Mouse (Mus musculus): ENCODE data around the gene Rarg. TPM values are rescaled to one million over a fixed set of nuclear protein-coding genes. Genes with fewer than 3 reads are reported as not detected.
A peak's percentile ranks its signal among the peaks of the same experiment; 100 is the strongest.
"Not testable (repeated sequence)": the region's sequence is repeated elsewhere in the genome, so short reads cannot be mapped to it uniquely, and the experiment has no call there.

Rarg gene
- polyA plus RNA-seq, 1 experiment, result 91.2 TPM

DNA sequence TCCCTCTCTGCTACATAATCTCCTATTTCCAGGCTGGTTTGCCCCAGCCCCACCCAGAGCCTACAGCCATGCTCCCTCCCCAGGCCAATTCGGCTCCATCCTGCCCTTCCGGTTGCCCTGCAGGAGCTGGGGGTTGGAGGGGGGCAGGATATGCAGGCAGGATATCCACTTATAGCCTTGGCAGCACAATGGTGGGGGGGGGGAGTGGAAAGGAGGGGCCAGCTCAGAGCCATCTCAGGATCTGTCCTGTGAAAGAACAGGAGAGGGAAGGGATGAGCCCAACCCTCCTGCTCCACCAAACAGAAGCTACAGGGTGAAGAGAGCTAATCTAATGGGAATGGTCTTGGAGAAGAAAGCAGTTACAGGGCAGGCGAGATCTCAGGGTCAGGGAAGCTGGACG, 16.7 kb downstream of the Rarg start:
- Histone ChIP-seq H3K27ac (ENCODE audit: insufficient read depth, low read length) (no peak overlapping the region), H3K4me1 (ENCODE audit: control insufficient read depth, insufficient read depth, low read length) (peaks cover 8% of the 10 kb centered on the region), H3K4me3 (ENCODE audit: insufficient read depth, low read length) (no peak overlapping the region)

DNA sequence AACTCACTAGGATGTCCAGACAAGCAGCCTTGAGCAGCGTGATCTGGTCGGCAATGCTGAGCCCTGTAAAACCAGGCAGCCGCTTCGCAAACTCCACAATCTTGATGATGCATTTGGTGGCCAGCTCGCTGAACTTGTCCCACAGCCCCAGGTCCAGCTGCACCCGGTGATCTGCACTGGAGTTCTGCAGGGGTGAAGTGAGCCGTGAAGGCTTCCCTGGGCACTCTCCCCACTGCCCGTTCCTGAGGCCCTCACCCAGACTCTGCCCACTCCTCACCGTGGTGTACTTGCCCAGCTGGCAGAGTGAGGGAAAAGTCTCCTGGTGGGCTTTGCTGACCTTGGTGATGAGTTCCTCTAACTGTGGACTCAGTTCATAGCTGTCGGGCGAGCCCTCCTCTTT, 17.5 kb downstream of the Rarg start:
- Histone ChIP-seq H3K4me3 (ENCODE audit: insufficient read depth, low read length) (no peak overlapping the region), H3K4me1 (ENCODE audit: control insufficient read depth, insufficient read depth, low read length) (peaks cover 8% of the 10 kb centered on the region), H3K27ac (ENCODE audit: insufficient read depth, low read length) (no peak overlapping the region)
- TF ChIP-seq POLR2A (IDR thresholded peaks at IDR 0.05; ENCODE audit: low read depth, low read length) (no peak), CTCF (IDR thresholded peaks at IDR 0.05; ENCODE audit: borderline replicate concordance, insufficient read depth, low read length) (no peak)

More for the DNA sequence above, 16.7 kb downstream of the Rarg start:
- TF ChIP-seq CTCF (IDR thresholded peaks at IDR 0.05; ENCODE audit: borderline replicate concordance, insufficient read depth, low read length), result no peak
- TF ChIP-seq POLR2A (IDR thresholded peaks at IDR 0.05; ENCODE audit: low read depth, low read length), result no peak

DNA sequence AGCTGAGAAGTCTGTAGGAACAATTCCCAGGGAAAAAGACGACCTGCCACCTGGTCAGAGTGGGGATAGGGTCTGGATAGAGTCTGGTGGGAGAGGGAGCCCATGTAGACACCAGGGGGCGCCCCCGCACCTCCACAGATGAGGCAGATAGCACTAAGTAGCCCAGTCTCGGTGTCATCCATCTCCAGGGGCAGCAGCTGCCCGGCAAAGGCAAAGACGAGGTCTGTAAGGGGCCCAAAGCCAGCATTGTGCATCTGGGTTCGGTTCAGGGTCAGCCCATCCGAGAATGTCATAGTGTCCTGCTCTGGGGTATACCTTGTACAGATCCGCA, 18.1 kb downstream of the Rarg start:
- H3K4me3 ChIP-seq (ENCODE audit: insufficient read depth, low read length), result no peak overlapping the region
- TF ChIP-seq CTCF (IDR thresholded peaks at IDR 0.05; ENCODE audit: borderline replicate concordance, insufficient read depth, low read length) (peak; percentile 66), POLR2A (IDR thresholded peaks at IDR 0.05; ENCODE audit: low read depth, low read length) (no peak)
- peaks cover 7% of the 10 kb centered on the region for H3K4me1 ChIP-seq (ENCODE audit: control insufficient read depth, insufficient read depth, low read length)
- H3K27ac ChIP-seq (ENCODE audit: insufficient read depth, low read length), result no peak overlapping the region

DNA sequence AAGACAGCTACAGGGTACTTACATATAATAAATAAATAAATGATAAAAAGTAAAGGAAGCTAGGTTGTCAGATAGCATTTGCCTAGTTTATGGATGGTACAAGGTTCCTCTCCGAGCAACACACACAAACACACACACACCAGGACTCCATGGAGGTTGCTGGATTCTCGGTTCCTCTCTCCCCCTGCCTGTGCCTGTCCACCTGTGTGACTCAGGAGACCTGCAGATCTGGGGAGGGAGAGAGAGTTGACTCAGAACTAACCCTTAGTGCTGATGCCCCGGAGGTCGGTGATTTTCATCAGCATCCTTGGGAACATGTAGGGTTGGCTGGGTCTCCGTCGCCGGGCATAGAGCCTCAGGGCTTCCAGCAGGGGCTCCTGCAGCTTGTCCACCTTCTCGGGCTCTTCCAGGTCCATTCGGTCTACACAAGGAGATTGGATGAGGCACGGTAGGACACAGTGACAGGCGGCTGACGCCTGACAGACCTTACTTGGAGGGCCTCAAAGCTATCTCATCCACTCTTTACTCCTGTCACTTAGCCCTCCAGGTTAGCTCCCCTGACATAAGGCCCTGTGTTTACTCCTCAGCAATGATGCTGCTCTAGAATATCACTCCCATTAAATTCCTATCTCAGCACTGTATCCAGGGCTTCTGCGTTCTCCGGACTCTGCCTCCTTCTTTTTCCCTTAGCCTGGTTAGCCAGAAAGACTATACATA, 18.6 kb downstream of the Rarg start:
- Histone ChIP-seq H3K27ac (ENCODE audit: insufficient read depth, low read length) (no peak overlapping the region), H3K4me1 (ENCODE audit: control insufficient read depth, insufficient read depth, low read length) (peaks cover 3% of the 10 kb centered on the region; the same call in 1 of the 2 replicates), H3K4me3 (ENCODE audit: insufficient read depth, low read length) (no peak overlapping the region)
- no peak for TF ChIP-seq POLR2A (IDR thresholded peaks at IDR 0.05; ENCODE audit: low read depth, low read length)
- TF ChIP-seq CTCF (IDR thresholded peaks at IDR 0.05; ENCODE audit: borderline replicate concordance, insufficient read depth, low read length), result no peak

DNA sequence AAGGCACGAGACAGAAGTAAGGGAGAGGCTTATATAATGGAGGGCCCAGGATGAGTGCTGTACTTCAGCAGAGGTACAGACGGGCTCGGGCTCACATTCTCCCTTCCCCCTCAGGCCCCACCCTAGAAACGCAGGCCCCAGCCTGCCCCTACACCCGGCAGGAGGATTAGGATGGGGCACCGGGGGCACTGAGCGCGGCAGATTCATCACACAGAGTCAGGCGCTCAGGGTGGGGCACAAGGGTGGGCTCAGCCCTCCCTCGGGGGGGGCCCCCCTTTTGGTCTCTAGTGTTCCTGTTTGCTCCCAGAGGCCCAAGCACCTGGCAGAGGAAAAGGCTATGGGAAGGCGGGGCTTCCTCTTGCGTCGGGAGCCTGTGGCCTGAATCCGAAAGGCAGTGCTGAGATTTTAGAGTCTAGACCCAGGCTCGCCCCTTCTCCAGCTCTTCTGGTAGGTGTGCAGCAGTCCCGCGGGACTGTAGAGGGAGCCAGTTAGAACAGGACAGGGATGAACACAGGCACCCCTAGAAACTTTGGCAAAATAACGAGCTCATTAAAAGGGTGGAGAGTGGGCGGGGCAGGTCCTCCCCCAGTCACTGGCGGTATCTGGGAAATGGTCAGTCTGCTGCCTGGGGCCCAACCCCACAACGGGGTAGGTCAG, 21.8 kb downstream of the Rarg start:
- Histone ChIP-seq H3K4me3 (ENCODE audit: insufficient read depth, low read length) (no peak overlapping the region), H3K4me1 (ENCODE audit: control insufficient read depth, insufficient read depth, low read length) (peaks cover 9% of the 10 kb centered on the region), H3K27ac (ENCODE audit: insufficient read depth, low read length) (no peak overlapping the region)
- no peak for TF ChIP-seq CTCF (IDR thresholded peaks at IDR 0.05; ENCODE audit: borderline replicate concordance, insufficient read depth, low read length)
- no peak for TF ChIP-seq POLR2A (IDR thresholded peaks at IDR 0.05; ENCODE audit: low read depth, low read length)

- Histone ChIP-seq H3K27ac (ENCODE audit: insufficient read depth, low read length) (no peak overlapping the region), H3K4me1 (ENCODE audit: control insufficient read depth, insufficient read depth, low read length) (peaks cover 11% of the 10 kb centered on the region), H3K4me3 (ENCODE audit: insufficient read depth, low read length) (no peak overlapping the region)
- TF ChIP-seq POLR2A (IDR thresholded peaks at IDR 0.05; ENCODE audit: low read depth, low read length), result no peak
- TF ChIP-seq CTCF (IDR thresholded peaks at IDR 0.05; ENCODE audit: borderline replicate concordance, insufficient read depth, low read length), result no peak
Observed at GRCm38 (mm10) chr15:102233896-102234295, 23.4 kb downstream of the Rarg start.

GRCm38 (mm10) chr15:102232764-102233163, 24.6 kb downstream of the Rarg start:
- Histone ChIP-seq H3K4me3 (ENCODE audit: insufficient read depth, low read length) (no peak overlapping the region), H3K4me1 (ENCODE audit: control insufficient read depth, insufficient read depth, low read length) (peaks cover 11% of the 10 kb centered on the region), H3K27ac (ENCODE audit: insufficient read depth, low read length) (peak overlapping the region; percentile 64)
- TF ChIP-seq POLR2A (IDR thresholded peaks at IDR 0.05; ENCODE audit: low read depth, low read length) (no peak), CTCF (IDR thresholded peaks at IDR 0.05; ENCODE audit: borderline replicate concordance, insufficient read depth, low read length) (no peak)

GRCm38 (mm10) chr15:102231748-102232147, 25.6 kb downstream of the Rarg start, which contains the start of gene Itgb7:
Gene Itgb7, minus strand, starts transcription at chr15:102231944.
- peak within 1 kb of the TSS; percentile 34 for H3K27ac ChIP-seq (ENCODE audit: insufficient read depth, low read length)
- TF ChIP-seq CTCF (IDR thresholded peaks at IDR 0.05; ENCODE audit: borderline replicate concordance, insufficient read depth, low read length), result no peak
- no peak for TF ChIP-seq POLR2A (IDR thresholded peaks at IDR 0.05; ENCODE audit: low read depth, low read length)
- no peak within 1 kb of the TSS for H3K4me3 ChIP-seq (ENCODE audit: insufficient read depth, low read length)
- H3K4me1 ChIP-seq (ENCODE audit: control insufficient read depth, insufficient read depth, low read length), result peaks cover 11% of the 10 kb centered on the region

DNA sequence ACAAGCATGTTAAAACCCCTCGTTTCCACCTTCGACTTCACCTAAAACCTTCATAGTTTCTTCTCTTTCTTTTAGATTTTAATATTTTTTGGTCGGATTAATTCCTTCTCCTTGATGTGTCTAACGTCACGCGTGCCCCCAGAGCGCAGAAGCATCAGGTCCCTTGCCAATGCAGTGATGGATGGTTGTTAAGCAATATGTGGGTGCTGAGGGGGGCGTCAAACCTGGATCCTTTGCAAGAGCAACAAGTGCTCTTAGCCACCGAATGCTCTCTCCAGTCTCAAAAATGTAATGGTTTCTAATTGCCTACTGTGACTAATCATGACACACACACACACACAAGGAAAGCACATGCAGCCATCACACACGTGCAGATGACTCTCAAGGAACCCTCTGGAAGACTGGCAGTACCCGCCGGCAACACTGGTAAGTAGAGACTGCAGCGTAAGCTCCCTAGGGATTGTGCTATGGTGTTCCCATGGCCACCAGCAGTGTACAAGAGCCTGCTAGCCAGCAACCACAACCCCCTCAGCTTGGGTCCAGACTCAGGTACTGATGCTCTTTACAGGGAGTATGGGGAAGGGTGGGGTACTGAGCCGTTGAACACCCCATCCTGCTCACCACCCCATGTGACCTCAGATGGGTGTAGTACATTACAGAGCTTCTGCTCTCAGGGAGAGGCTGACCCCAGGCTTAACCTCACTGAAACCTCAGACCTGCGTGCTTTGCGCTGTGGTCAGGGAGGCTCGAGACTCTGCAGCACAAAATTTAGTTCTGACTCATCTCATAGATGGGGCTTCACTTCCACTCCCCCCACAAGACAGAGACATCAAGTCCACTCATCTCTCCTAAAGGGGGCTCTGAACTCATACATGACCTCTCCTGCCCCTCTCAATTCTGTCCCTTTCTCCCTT, 26.7 kb downstream of the Rarg start:
- H3K4me3 ChIP-seq (ENCODE audit: insufficient read depth, low read length), result no peak overlapping the region
- TF ChIP-seq POLR2A (IDR thresholded peaks at IDR 0.05; ENCODE audit: low read depth, low read length) (no peak), CTCF (IDR thresholded peaks at IDR 0.05; ENCODE audit: borderline replicate concordance, insufficient read depth, low read length) (no peak)
- peaks cover 11% of the 10 kb centered on the region for H3K4me1 ChIP-seq (ENCODE audit: control insufficient read depth, insufficient read depth, low read length)
- no peak overlapping the region for H3K27ac ChIP-seq (ENCODE audit: insufficient read depth, low read length)

GRCm38 (mm10) chr15:102225619-102226018, 31.7 kb downstream of the Rarg start:
- H3K4me3 ChIP-seq (ENCODE audit: insufficient read depth, low read length); H3K27ac ChIP-seq (ENCODE audit: insufficient read depth, low read length); H3K4me1 ChIP-seq (ENCODE audit: control insufficient read depth, insufficient read depth, low read length): not testable (repeated sequence)

Data from embryonic fibroblast, embryonic 13.5 days (primary cell).